Mouse (Mus musculus) megakaryocyte-erythroid progenitor cell, adult 5-6 weeks (primary cell): ENCODE data around the gene Med27. TPM values are rescaled to one million over a fixed set of nuclear protein-coding genes. Genes with fewer than 3 reads are reported as not detected.

Experiments used
- ATAC-seq: replicated peaks from 2 replicates; pipeline ENCODE4 v1.8.0; 2016; ENCODE audit warnings: mild to moderate bottlenecking, inconsistent platforms; ENCODE audit not compliant: severe bottlenecking, poor library complexity, low FRiP score, low TSS enrichment
- total RNA-seq, 2 experiments: library from RNA; stranded (forward) in 1 of 2; stranded (reverse) in 1 of 2; fragments of 200-1000, 215-1000 nt in 1 of 2; fragments of >200 nt in 1 of 2; fragmentation: Nextera tagmentation in 1 of 2; gene quantifications; 2 replicates each; pipeline ENCODE4 v1.2.3; 2014 to 2017

Gene Med27
- total RNA-seq, 2 experiments from 2014 or later = 12.8 to 40.7 TPM

DNA sequence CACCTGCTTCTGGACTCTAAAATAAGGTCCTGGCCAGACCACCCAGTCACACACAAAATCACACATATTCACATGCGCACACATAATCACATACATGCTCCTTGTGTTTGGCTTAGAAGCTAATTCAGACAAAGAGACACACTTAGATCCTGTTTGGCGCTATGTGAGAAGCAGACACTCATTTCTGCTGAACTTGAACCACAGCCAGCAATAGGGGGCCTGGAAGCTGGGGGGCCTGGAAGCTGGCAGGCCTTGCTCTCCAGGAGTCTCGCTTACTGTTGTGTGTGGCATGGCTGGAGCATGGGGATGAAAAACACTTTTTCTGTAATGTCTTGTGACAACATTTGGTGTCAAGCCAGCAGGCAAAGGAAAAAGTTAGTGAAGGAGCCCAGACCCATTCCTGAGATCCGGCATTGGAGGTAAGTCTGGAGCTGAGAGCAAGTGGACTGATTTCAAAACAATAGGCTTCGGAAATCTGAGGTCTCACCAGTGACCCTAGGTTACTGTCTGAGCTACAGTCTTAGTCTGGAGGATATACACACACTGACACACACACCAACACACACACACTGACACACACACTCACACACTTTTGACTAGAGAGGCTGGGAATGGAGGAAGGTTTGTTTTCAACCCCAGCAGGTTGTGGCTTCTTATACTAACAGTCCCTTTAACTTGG lies 189.1 kb downstream of the Med27 start:
- no peak for ATAC-seq

DNA sequence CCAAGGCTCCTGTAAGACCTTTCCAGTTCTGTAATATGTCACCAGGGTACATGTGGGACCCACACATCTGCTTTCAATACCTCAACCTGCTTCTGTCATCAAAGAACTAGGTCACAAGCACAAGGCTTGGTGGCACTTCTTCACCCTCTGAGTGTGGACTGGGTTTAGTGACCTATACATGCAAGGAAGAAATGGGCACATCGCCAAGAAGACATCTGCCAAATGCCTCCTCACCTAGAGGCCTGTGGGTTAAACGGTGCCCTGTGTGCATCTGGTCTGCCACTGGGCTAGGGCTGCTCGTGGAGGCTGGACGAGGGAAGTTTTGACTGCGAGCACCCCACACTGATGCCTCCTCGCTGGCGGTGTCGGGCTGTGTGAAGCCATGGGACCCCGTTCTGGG lies 189.9 kb downstream of the Med27 start:
- ATAC-seq = no peak

DNA sequence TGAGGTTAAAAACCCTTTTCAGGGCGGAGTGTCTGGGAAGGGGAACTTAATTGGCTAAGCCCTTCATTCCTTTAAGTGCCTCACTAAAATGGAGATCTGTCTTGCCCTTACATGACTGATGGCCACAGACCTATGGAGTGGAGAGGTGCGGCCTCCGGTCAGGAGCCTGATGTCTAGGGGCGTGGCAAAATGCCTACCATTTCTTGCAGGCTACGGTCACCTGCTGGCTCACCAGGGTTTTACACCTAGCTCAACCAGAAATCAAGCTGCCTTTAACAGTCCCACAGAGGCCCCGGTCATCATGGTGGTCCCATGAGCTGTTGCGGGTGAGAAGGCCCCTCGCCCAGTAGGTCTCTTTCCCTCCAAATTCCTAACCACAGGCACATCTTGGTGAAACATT lies 190.7 kb downstream of the Med27 start:
- no peak for ATAC-seq

DNA sequence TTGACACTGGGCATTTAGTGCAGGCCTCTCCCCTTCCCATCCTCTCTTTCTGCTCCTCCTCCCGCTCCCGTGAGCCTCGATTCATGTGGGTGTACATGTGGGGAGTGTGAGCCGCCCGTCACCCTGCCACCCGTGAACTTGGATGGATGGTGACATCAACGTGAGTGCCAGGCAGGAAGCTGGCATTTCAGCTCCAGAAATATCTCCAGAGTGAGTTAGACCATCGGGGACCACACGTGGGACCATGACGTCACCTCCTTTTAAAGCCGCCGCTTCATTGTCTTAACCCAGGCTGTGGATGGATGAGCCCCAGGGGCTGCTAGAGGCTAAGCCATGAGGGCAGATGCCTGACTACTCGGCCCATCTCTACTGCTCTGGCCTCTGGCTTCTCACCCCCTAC lies 195.4 kb downstream of the Med27 start:
- ATAC-seq = no peak

GRCm38 (mm10) chr2:29546571-29546970 lies 200.0 kb downstream of the Med27 start:
- ATAC-seq = no peak

DNA sequence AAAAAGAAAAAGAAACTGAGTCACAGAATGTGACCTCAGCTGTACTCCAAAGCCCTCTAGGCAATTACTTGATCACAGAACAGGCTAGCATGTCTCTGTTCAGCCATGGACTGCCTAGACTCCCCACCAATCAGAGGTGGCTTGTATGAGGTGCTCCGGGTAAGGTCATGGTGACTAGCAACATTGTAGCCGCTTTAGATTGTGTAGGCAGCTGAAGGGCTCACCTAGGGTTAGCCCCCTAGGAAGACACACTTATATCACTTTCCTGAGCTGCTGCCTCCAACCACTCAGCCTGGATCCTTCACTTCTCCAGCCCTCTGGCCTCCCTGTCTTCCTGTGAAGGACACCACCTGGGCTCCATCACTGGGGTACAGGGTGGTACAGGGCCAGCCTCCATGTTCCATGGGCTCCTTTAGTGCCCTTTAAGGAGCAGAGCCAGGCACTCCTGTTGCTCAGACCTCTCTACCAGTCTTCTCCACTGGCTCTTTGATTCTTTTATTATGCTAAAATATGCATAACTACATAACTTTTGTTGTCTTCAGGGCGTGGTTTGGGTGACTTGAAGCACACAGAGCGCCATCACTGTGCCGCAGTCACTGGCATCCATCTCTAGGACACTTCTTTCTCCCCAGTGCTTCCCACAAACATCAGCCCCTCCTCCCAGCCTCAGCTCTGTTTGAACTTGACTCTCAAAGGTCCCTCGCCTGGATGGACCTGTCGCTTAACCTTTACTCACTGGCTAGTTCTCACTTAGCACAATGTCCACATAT lies 205.4 kb downstream of the Med27 start:
- no peak for ATAC-seq

DNA sequence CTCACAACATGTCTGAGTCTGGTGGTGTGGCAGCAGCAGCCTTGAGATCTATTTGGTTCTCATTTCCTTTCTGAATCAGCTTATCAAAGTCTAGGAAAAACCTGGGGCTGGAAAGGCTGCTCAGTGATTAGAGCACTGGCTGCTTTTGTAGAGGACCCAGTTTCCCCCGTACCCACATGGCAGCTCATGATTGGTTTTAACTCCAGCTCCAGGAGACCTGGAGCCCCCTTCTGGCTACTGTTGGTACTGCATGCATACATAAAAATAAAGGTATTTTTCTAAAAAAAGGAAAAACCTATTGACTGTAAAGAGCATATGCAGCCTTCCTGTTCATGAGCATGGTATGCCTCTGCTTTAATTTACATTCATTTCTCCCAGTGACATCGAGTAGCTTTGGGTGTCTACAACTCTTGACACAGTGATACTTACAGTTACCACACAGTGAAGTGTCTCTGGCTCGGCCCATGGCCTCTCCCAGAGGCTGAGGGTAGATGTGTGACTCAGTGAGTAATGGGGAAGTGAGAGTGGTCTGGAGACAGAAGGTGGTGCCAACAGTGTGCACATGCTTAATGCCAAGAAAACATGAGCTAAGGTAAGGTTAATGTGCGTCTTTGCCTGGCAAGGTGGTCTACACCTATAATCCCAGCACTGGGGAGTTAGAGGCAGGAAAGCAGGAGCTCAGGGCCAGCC lies 207.5 kb downstream of the Med27 start:
- peak; percentile 52; the same call in 1 of the 2 replicates for ATAC-seq

GRCm38 (mm10) chr2:29558561-29558960 lies 211.9 kb downstream of the Med27 start:
- ATAC-seq = no peak

DNA sequence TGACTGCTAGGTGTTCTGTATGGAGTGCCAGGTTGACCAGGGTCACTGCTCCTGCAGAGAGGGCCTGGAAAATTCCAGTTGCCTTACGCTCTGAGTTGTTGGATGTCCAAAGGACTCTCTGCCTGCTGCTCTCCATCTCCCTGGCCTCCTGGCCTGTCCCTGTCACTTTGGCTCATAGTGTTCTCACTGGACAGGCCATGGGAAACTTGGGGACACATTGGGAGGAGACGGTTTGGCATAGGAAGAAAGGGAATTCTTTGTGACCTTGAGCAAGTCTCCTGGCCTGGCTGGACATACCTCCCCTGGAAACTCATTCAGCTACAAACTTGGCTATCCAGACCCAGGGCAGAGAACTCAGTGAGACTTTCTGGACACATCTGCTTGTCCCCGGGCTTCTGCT lies 213.3 kb downstream of the Med27 start:
- no peak for ATAC-seq

DNA sequence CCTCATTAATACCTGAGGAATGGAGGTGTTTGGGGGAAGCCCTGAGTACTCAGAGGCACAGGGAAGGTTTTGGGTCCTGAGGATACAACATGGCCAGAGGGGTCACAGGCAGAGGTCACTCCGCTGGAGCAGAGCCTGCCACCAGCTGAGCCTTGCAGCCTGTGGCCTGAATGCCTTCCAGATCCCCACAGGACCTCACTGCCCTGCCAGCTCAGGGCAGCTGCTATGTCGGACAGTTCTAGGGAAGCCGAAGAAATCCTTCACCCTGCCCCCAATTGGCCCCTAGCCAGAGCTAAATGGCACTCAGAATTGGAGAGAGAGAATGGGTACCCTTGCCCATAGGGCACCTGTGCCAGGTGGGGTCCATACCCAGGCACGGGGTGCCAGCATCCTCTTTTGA lies 214.8 kb downstream of the Med27 start:
- ATAC-seq = no peak

- no peak for ATAC-seq
Observed at GRCm38 (mm10) chr2:29563986-29564385, 217.4 kb downstream of the Med27 start.

DNA sequence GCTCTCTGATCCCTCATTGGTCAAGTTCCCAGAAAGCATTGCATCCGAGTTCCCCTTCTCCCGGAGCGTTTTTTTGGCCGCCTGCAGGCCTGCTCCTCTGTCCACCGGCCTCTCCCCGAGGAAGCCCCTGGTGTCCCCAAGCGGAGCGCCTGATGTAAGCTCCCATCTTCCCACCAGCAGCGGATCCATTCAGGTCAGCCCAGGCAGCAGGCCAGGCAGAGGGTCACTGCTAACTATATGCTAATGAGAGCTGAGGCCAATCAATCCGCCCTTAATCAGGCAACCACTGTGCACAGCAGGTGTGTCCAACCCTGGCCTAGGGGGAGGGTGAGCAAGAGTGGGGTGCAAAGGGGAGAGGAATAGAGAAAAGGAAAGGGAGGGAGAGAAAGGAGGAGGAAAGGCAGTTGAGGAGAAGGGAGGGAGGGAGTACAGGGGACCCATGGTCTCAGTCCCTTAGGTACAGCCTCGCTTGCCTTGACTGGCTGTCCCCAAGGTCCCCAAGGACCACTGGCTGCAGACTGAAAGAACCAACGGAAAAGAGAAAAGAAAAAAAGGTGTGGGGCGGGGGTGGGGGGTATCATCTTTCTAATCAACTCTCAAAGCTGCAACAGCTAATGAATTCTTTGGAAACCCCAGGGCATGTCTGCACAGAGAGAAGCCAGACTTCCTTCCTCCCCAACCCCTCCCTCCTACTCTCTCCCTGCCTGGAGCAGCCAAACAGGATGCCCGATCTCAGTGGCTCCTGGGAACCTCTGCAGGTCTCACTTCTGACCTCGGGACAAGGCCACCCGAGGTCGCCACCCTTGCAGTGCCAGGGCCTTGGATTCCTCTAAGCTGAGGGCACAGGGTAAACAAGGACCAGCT lies 219.2 kb downstream of the Med27 start:
- no peak for ATAC-seq

- no peak for ATAC-seq
Observed at GRCm38 (mm10) chr2:29571921-29572700, 225.5 kb downstream of the Med27 start.

DNA sequence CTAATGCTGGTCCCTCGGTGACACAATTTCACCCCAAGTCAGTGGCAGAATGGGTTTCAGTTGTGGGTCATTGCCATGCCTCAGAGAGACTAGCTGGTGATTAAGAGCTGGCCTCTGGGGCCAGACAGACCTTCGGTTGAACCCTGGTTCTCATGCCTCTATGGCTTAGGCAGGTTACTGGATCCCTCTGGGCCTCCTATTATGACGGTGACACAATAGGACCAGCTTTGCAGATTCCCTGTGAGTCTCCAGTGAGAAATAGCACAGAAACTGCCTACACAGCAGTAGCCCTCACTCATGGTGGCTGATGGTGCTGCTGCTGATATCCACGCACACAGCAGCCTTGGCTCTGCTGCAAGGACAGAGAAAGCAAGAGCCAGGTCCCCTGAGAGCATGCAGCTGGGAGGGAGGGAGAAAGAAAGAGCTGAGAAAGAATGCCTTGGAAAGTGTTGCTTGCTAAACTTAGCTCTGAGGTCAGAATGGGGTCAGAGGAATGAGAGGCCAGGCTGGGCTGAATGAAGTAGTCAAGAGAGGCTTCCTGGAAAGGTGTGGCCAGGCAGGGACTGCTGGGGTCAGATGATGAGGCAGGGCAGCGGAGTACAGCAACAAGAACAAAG lies 226.3 kb downstream of the Med27 start:
- no peak for ATAC-seq

DNA sequence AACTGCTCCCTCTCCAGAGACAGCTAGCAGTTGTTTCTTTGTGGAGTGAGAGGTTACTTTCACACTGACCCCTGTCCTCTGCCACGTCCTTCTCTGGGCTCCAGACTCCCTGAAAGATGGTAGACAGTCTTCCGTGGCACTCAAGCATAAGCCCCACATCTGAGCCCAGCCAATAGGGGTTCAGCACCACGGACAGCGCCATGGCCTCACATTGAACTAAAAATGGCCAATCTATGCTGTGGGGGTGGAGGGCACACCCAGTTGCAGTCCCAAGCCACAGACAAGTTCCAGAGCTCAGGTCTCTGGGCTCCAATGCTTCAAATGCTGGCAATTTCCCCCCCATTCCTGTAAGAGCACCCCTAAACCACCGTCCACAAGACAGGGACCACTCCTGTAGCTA lies 227.0 kb downstream of the Med27 start:
- peak; percentile 81 for ATAC-seq

DNA sequence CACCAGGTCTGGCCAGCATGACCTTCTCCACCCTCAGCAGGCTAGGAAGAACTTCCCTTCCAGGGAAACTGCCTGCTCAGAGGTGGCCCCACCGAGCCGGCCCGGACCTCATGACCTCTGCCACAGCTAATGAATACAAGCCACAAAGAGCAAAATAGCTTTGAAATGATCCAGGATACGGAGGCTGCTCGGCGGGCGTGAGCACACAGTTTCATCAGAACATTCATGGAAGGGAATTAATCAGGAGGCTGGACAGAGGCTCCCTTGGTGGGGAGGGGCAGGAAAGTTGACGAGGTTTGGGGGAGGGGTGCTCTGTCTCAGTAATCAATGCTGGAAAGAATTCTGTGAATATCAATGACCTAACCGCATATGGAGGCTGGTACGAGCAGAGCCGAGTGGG lies 227.6 kb downstream of the Med27 start:
- ATAC-seq = no peak
